Mouse (Mus musculus) liver, postnatal 0 days (tissue): ENCODE measurements at regions not wholly inside any gene's neighbourhood (a gene's known extent, or its start where the extent isn't known, plus 50 kb on each side); places are given as distances from the start of the nearest gene placed in this dataset.
"Not testable (repeated sequence)": the region's sequence is repeated elsewhere in the genome, so short reads cannot be mapped to it uniquely, and the experiment has no call there.

ENCODE experiments used
- ATAC-seq: fragments of 200-750 bp; cut with Nextera tagmentation; 2 replicates; pipeline ENCODE4 v1.8.0; 2017; ENCODE audit warnings: mild to moderate bottlenecking, moderate library complexity
- DNase-seq: peaks from one replicate; pipeline ENCODE4 v3.0.0-alpha.2; 2016
- H3K27ac ChIP-seq: fragments of 300-500 bp; sonication (generic); 2 replicates; pipeline ENCODE4 v1.5.1; 2014; ENCODE audit warnings: antibody characterized with exemption, moderate library complexity, mild to moderate bottlenecking, low read depth
- H3K27me3 ChIP-seq: fragments of 300-500 bp; sonication (generic); 2 replicates; pipeline ENCODE4 v1.6.1; 2014; ENCODE audit warnings: low read length, control low read depth, mixed read lengths; ENCODE audit not compliant: insufficient read depth
- H3K36me3 ChIP-seq: fragments of 300-500 bp; sonication (generic); replicated peaks from 2 replicates; pipeline ENCODE4 v1.6.1; 2014; ENCODE audit warnings: mild to moderate bottlenecking, control low read depth, low read length, moderate library complexity, mixed read lengths; ENCODE audit not compliant: insufficient read depth
- H3K4me1 ChIP-seq: fragments of 300-500 bp; sonication (generic); 2 replicates; pipeline ENCODE4 v1.6.1; 2014; ENCODE audit warnings: antibody characterized with exemption, mild to moderate bottlenecking, control low read depth; ENCODE audit not compliant: insufficient read depth
- H3K4me2 ChIP-seq: fragments of 300-500 bp; sonication (generic); 2 replicates; pipeline ENCODE4 v1.6.1; 2014; ENCODE audit warnings: low read depth, mild to moderate bottlenecking, low read length, moderate library complexity, mixed read lengths
- H3K4me3 ChIP-seq: fragments of 300-500 bp; sonication (generic); 2 replicates; pipeline ENCODE4 v1.5.1; 2014; ENCODE audit warnings: low read depth, low read length
- H3K9ac ChIP-seq: fragments of 300-500 bp; sonication (generic); replicated peaks from 2 replicates; pipeline ENCODE4 v1.6.1; 2014; ENCODE audit warnings: mild to moderate bottlenecking, moderate library complexity
- H3K9me3 ChIP-seq: fragments of 300-500 bp; sonication (generic); 2 replicates; pipeline ENCODE4 v1.6.1; 2016; ENCODE audit warnings: mild to moderate bottlenecking, control low read depth, low read length, mixed read lengths
- CTCF ChIP-seq: sonication (generic); IDR thresholded peaks from 2 replicates; pipeline ENCODE4 v1.5.1; 2016; ENCODE audit warnings: antibody characterized with exemption, low read depth
- EP300 ChIP-seq: IDR thresholded peaks from 2 replicates; pipeline ENCODE4 v1.6.1; 2016; ENCODE audit warnings: antibody characterized with exemption, low read depth, mild to moderate bottlenecking
- WGBS: fragments of 180-500 bp; shearing (Covaris S2); extraction: QIAGEN DNeasy Blood & Tissue Kit; methylation state at CpG from one replicate; pipeline ENCODE4 v1.1.7; 2014; ENCODE audit not compliant: insufficient replicate concordance; 5-methylcytosine and 5-hydroxymethylcytosine counted together

DNA sequence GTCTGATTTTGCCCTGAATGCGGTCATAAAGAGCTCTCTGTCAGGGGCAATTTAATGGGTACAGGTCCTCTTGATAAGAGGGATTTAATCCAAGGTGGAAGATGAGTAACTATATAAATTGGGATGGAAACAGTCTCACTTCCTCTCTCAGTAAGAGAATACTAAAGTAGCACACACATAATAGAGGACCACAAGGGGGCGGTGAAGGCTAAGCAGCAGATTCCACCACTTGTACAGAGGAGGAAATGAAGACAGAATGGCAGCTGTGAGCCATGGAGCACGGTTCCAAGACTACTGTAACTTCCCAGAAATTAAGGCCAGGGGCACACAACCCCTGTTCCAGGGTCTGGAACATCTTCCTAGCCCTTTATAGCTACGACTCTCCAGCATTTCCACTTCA lies 262.6 kb upstream of the Ywhaq start:
- not testable (repeated sequence) for DNase-seq, H3K4me3 ChIP-seq, H3K9ac ChIP-seq, ATAC-seq, H3K36me3 ChIP-seq, H3K27ac ChIP-seq, H3K27me3 ChIP-seq, H3K4me1 ChIP-seq, H3K9me3 ChIP-seq, H3K4me2 ChIP-seq
- 43% methylated on average over 3 of the region's 4 CpGs for WGBS
- TF ChIP-seq CTCF = peak; percentile 17; the same call in 1 of the 2 replicates

DNA sequence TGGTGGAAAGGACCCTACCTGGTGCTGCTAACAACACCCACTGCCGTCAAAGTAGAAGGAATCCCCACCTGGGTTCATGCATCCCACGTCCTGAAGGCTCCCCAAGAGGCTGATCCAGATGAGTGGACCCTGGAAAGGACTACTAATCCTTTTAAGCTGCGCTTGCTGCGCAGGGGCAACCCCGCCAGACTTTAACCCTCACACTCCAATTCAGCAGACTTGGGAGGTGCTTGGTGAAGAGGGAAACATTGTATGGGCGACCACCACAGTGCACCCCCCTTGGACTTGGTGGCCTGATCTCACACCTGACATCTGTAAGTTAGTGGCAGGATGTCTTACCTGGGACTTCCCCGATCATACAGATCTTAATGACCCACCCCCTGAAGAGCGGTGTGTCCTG lies 231.9 kb upstream of the Ywhaq start:
- 76% methylated on average over 8 of the region's 8 CpGs for WGBS
- not testable (repeated sequence) for H3K4me2 ChIP-seq

DNA sequence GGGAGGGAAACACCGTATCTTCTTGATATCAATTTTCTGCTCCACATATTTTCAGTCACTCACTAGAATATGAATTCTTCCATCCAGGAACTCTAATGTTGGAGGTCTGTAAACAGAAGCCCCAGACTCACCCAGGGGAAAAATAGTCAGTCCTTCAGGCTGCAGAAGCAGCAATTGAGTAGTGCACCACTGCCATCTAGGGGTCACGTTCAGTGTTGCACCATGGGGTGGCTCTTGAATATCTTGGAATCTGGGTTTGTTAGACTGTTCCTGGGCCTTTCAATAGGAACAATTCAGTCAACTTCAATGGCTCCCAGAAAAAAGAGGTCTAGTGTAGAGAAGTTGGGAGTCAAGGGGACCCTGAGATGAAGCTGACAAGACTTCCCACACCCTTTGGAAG lies 196.3 kb upstream of the Ywhaq start:
- 15% methylated on average over 2 of the region's 2 CpGs for WGBS
- H3K27me3 ChIP-seq, H3K4me1 ChIP-seq, H3K4me2 ChIP-seq, H3K27ac ChIP-seq, H3K4me3 ChIP-seq, ATAC-seq, H3K9me3 ChIP-seq, H3K36me3 ChIP-seq, H3K9ac ChIP-seq: not testable (repeated sequence)
- peak; percentile 83 for TF ChIP-seq CTCF
- peak; percentile 79 for DNase-seq

More for the DNA sequence above, 231.9 kb upstream of the Ywhaq start:
- H3K9ac ChIP-seq, H3K27me3 ChIP-seq, H3K36me3 ChIP-seq, H3K4me1 ChIP-seq, H3K9me3 ChIP-seq, H3K27ac ChIP-seq, DNase-seq, H3K4me3 ChIP-seq, ATAC-seq: not testable (repeated sequence)

DNA sequence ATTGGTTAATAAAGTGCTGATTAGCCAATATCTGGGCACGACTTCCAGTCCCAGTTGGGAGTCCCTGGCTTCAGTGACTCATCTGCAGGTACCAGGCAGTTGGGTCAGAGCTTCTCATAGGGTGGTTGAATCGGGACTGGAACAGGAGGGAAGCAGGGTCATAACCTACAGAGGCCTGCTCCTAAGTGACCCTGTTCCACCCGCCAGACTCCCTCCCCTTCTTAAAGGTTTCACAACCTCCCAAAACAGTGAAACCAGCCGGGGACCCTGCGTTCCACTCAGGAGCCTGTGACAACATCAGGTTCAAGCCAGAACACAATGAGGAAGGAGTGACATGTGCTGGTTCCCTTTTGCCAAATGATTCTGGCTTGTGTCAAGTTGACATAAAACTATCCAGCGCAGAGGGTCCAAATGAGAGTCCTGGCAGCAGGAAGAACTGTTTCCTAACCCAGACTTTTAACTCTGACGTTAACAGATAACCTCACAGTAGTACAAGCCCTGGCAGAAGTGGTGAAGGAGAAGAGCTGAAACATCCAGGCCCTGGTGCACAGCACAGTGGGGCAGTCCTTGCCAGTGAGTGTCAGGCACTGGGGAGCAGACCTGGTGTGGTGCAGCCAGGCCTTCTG lies 151.1 kb upstream of the Ywhaq start:
- H3K4me1 ChIP-seq = no peaks in the 10 kb centered on the region
- no peak overlapping the region for H3K4me2 ChIP-seq
- no peaks in the 10 kb centered on the region for H3K36me3 ChIP-seq
- H3K4me3 ChIP-seq = no peak overlapping the region
- no peaks in the 10 kb centered on the region for H3K27me3 ChIP-seq
- no peaks in the 10 kb centered on the region for H3K9me3 ChIP-seq
- ATAC-seq = peak; percentile 94
- WGBS = 51% methylated on average over 7 of the region's 7 CpGs
- H3K9ac ChIP-seq = no peak overlapping the region
- H3K27ac ChIP-seq = no peak overlapping the region
- no peak for TF ChIP-seq EP300
- TF ChIP-seq CTCF = no peak
- DNase-seq = no peak

DNA sequence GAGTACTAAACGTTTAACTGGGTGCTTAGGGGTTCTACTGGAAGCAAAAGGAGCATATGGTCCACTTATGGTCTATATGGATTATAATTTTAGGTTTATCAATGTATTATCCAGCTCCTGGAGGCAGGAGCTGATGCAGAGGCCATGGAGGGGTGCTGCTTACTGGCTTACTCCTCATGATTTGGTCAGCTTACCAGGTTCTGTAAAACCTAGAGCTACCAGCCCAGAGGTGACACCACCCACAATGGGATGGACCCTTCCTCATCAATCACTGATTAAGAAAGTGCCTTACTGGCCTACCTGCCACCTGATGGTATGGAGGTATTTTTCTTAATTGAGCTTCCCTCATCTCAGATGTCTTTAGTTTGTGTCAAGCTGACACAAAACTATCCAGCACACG lies 126.5 kb upstream of the Ywhaq start:
- DNase-seq, H3K36me3 ChIP-seq, H3K4me3 ChIP-seq, H3K4me2 ChIP-seq, H3K9me3 ChIP-seq, H3K9ac ChIP-seq, H3K4me1 ChIP-seq, H3K27ac ChIP-seq, ATAC-seq, H3K27me3 ChIP-seq: not testable (repeated sequence)
- WGBS = 51% methylated on average over 2 of the region's 2 CpGs

DNA sequence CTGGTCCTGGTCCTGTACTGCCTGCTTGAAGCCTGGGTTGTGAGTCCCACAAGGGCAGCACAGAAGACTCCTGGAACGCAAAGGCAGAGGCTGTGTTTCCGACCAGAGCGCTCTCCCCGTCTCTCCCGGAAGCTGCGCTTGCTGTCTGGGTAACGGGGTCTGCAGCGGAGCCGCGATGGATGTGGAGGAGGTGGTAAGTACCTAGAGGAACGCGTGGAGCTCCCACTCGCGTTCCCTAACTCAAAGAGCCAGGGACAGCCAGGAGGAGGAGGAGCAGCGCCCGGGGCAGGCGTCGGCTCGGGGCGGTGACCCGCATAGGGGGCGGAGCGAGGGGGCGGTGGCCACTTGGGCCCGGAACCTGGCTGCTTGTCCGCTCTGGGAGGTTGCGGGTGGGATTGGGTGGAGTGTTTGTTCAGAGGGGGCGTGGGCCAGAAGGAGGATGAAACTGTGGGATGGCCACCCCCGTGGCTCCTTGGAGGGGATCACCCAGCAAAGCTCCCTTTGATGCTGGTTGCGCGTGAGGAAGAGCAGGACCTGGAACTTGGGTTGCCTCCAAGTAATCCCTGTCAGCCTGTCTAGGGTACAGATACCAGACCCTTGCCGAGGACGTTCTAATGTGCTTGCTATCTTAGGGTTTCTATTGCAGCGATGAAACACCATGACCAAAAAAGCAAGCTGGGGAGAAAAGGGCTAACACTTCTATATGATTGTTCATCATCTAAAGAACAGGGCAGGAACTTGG lies 125.9 kb upstream of the Ywhaq start:
- 4% methylated on average over 33 of the region's 34 CpGs for WGBS
- H3K9me3 ChIP-seq, H3K36me3 ChIP-seq, H3K27ac ChIP-seq, H3K27me3 ChIP-seq, H3K4me1 ChIP-seq: not testable (repeated sequence)
- Histone ChIP-seq H3K4me2 (peak overlapping the region; percentile 65), H3K4me3 (peak overlapping the region; percentile 55), H3K9ac (peak overlapping the region; percentile 59)
- DNase-seq = peak; percentile 68
- peak; percentile 68 for ATAC-seq

DNA sequence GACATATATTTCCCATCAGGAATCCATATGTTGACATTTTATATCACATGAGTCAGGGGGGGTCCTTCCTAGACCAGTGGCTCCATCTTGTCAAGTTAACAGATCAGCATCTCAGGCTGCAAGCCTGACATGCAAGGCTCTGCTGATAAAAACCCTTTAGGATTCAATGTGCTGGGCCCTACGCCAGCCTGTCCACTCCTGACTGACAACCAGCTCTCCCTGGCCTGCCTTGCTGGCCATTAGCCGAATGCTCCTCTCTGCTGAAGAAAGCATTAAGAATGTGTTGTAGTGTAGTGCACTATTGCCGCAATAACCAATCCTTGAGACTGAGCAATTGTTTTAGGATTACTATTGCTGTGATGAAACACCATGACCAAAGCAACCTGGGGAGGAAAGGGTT lies 114.3 kb upstream of the Ywhaq start:
- DNase-seq (no peak), ATAC-seq (no peak)
- no peaks in the 10 kb centered on the region for H3K9me3 ChIP-seq
- no peaks in the 10 kb centered on the region for H3K27me3 ChIP-seq
- H3K4me1 ChIP-seq = no peaks in the 10 kb centered on the region
- H3K4me3 ChIP-seq = no peak overlapping the region
- 76% methylated on average over 3 of the region's 3 CpGs for WGBS
- H3K36me3 ChIP-seq = no peaks in the 10 kb centered on the region
- no peak overlapping the region for H3K27ac ChIP-seq
- TF ChIP-seq CTCF (no peak), EP300 (no peak)
- H3K4me2 ChIP-seq = no peak overlapping the region
- no peak overlapping the region for H3K9ac ChIP-seq

DNA sequence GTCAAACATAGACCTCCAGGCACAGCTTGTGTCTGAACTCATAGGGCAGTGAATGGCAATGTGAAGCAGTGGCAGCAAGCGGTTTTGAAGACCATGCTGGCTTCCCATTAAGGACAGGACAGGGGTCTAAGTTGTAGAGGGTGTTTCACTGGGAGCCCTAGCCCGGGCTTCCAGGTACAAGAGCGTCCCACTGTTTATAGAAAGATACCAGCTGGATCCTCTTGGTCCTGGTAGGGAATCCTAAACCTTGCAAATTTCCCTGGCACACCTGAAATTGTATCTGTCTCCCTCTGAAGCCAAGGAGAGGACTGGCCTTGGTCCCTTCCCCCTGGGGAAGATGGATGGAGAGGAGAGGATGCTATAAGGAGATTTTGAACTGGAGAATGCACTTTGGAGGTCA lies 111.9 kb upstream of the Ywhaq start:
- not testable (repeated sequence) for H3K27ac ChIP-seq, H3K27me3 ChIP-seq, H3K4me3 ChIP-seq, H3K36me3 ChIP-seq, H3K9me3 ChIP-seq, H3K9ac ChIP-seq, H3K4me2 ChIP-seq, DNase-seq, H3K4me1 ChIP-seq, ATAC-seq
- 68% methylated on average over 3 of the region's 3 CpGs for WGBS

DNA sequence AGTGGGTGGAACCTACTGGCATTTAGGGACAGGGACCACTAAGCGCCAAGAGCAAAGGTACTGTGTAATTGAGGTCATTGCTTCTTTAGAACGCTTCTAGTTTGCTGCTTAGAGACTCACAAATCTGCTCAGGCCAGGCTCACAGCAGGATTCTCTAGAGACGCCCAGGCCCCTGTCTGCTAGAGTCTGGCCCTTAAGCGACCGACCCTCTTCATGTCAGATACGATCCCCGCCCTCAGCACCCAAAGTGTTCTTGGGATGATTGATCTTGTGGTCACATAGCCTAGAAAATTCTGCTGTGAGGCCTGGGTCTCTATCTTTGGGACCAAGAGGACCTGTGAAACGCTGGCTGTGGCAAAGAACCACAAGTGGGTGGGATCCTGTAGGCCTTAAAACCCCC lies 109.9 kb upstream of the Ywhaq start:
- H3K9ac ChIP-seq, H3K9me3 ChIP-seq, H3K27ac ChIP-seq, H3K4me1 ChIP-seq, H3K36me3 ChIP-seq, H3K4me3 ChIP-seq, ATAC-seq, DNase-seq, H3K4me2 ChIP-seq, H3K27me3 ChIP-seq: not testable (repeated sequence)
- 83% methylated on average over 8 of the region's 8 CpGs for WGBS
